Mouse (Mus musculus) G1E (cell line): Measurements from ENCODE around the gene Nalcn.

Experiments used
- CTCF ChIP-seq: IDR thresholded peaks from 2 replicates; pipeline ENCODE4 v1.5.1; 2012; ENCODE audit warnings: low read depth, low read length, inconsistent platforms, mixed read lengths
- POLR2AphosphoS5 ChIP-seq: IDR thresholded peaks from 2 replicates; pipeline ENCODE4 v1.6.1; 2012; ENCODE audit warnings: low read depth, low read length, inconsistent platforms; ENCODE audit not compliant: insufficient replicate concordance
- TAL1 ChIP-seq: conservative IDR thresholded peaks from 2 replicates; pipeline ENCODE4 v1.6.1; 2012; ENCODE audit warnings: low read depth, low read length, inconsistent platforms, mixed read lengths

- no peak for TF ChIP-seq POLR2AphosphoS5
- no peak for TF ChIP-seq CTCF
- no peak for TF ChIP-seq TAL1
These were observed 274.0 kb downstream of the Nalcn start for GRCm38 (mm10) chr14:123352973-123353372.
